Mouse (Mus musculus): Measurements from ENCODE around the gene Cacna1e.

- TF ChIP-seq POLR2A (IDR thresholded peaks at IDR 0.05; ENCODE audit: low read depth, low read length) (no peak), CTCF (conservative IDR thresholded peaks at IDR 0.05; ENCODE audit: insufficient read depth, insufficient read length, low read depth, low read length) (no peak)
Measured at GRCm38 (mm10) chr1:154805742-154806141, 78.6 kb downstream of the Cacna1e start.
